Mouse (Mus musculus) left cerebral cortex, postnatal 25 days (tissue): ENCODE results near the gene Peg12. TPM values are rescaled to one million over a fixed set of nuclear protein-coding genes. Genes with fewer than 3 reads are reported as not detected.
A peak's percentile ranks its signal among the peaks of the same experiment; 100 is the strongest.

Experiments
- DNase-seq, 2 experiments: peaks; one replicate each; pipeline ENCODE4 v3.0.0; 2022; ENCODE audit warnings: low spot score in 2 of 2, mixed read lengths in 1 of 2
- intact Hi-C: fragments of 180-260 bp; cut with DNase I; formaldehyde crosslinking; loops from one replicate; pipeline ENCODE4 v1.15.1; 2025
- total RNA-seq, 2 experiments: library from RNA; stranded (reverse); gene quantifications; 2 replicates each; pipeline ENCODE4 v1.2.3; 2021

The Peg12 gene
- total RNA-seq, result under 1 TPM; 0.37 to 0.57 TPM

GRCm38 (mm10) chr7:62463878-62464755 lies at the start of gene Peg12:
Peg12 (minus strand) TSS chr7:62464510.
- DNase-seq, result peak; percentile 14 to 30
- intact Hi-C loops, result no loop called here

GRCm38 (mm10) chr7:62486139-62486538 lies 21.8 kb upstream of the Peg12 start:
- intact Hi-C loops, result no loop called here
- DNase-seq, result no peak

- peak; percentile 1 to 2 for DNase-seq
- intact Hi-C loops, result no loop called here
These were observed 1.1 kb downstream of the Peg12 start for GRCm38 (mm10) chr7:62463007-62463877.

GRCm38 (mm10) chr7:62462229-62463006 lies 1.9 kb downstream of the Peg12 start:
- DNase-seq, result no peak
- intact Hi-C loops, result no loop called here

GRCm38 (mm10) chr7:62452353-62452752 lies 12.0 kb downstream of the Peg12 start:
- no peak for DNase-seq

GRCm38 (mm10) chr7:62445431-62446165 lies 18.7 kb downstream of the Peg12 start:
- no peak for DNase-seq

More at GRCm38 (mm10) chr7:62452353-62452752, 12.0 kb downstream of the Peg12 start:
- intact Hi-C loops, result no loop called here

GRCm38 (mm10) chr7:62436394-62436793 lies 27.9 kb downstream of the Peg12 start:
- DNase-seq, result no peak
- intact Hi-C loops, result no loop called here

More at GRCm38 (mm10) chr7:62445431-62446165, 18.7 kb downstream of the Peg12 start:
- intact Hi-C loops, result no loop called here

GRCm38 (mm10) chr7:62433243-62433642 lies 31.1 kb downstream of the Peg12 start:
- intact Hi-C loops, result no loop called here
- DNase-seq, result no peak

GRCm38 (mm10) chr7:62428337-62428736 lies 36.0 kb downstream of the Peg12 start:
- intact Hi-C loops, result no loop called here
- peak; percentile 7 to 17 for DNase-seq

- intact Hi-C loops, result no loop called here
- no peak for DNase-seq
These were observed 41.1 kb downstream of the Peg12 start for GRCm38 (mm10) chr7:62423210-62423609.

GRCm38 (mm10) chr7:62420566-62420965 lies 43.7 kb downstream of the Peg12 start:
- intact Hi-C loops, result no loop called here
- DNase-seq, result no peak

GRCm38 (mm10) chr7:62419493-62420360 lies 44.6 kb downstream of the Peg12 start, which contains the start of gene Mkrn3:
Mkrn3 (minus strand) TSS chr7:62420139.
- peak; percentile 41 to 62 for DNase-seq
- intact Hi-C loops, result no loop called here

GRCm38 (mm10) chr7:62419105-62419492 lies 45.2 kb downstream of the Peg12 start:
- no peak for DNase-seq
- intact Hi-C loops, result no loop called here

GRCm38 (mm10) chr7:62418346-62418745 lies 46.0 kb downstream of the Peg12 start:
- DNase-seq, result no peak
- intact Hi-C loops, result no loop called here

- intact Hi-C loops, result no loop called here
- no peak for DNase-seq
These were observed 48.1 kb downstream of the Peg12 start for GRCm38 (mm10) chr7:62416173-62416572.

- intact Hi-C loops, result no loop called here
- no peak for DNase-seq
These were observed 49.1 kb downstream of the Peg12 start for GRCm38 (mm10) chr7:62415222-62415621.
